Mouse (Mus musculus) 3134 (cell line): ENCODE results near the gene Chd4.

Experiments
- DNase-seq: peaks from one replicate; pipeline ENCODE4 v3.0.0-alpha.2; 2011; ENCODE audit warnings: low spot score; ENCODE audit not compliant: insufficient read length; ENCODE audit errors: extremely low read depth

Gene Chd4

DNA sequence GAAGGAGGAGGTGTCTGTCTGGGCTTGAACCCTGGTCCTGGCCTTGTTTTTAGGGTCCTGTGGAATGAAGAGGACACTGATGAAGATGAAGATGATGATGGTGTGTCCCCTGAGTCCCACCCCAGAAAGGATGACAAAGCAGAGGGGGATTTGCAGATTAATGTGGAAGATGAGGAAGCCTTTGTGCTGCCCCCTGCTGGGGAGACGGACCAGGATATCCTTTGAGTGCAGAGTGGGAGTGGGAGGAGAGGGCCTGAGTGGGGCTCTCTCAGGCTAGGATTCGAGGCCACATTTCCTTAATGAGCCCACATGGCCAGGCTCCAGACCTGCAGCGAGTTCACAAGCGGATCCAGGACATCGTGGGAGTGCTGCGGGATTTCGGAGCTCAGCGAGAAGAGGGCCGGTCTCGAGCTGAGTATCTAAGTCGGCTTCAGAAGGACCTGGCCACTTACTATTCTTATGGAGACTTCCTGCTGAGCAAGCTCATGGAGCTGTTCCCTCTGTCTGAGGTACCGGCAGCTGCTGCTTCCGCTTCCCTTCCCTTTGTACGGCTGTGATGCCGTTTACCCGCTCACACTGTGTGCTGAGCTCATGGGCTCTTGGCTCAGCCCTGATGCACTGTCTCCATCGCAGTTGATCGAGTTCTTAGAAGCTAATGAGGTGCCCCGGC is 41.4 kb downstream of the Chd4 start:
- DNase-seq, result no peak

DNA sequence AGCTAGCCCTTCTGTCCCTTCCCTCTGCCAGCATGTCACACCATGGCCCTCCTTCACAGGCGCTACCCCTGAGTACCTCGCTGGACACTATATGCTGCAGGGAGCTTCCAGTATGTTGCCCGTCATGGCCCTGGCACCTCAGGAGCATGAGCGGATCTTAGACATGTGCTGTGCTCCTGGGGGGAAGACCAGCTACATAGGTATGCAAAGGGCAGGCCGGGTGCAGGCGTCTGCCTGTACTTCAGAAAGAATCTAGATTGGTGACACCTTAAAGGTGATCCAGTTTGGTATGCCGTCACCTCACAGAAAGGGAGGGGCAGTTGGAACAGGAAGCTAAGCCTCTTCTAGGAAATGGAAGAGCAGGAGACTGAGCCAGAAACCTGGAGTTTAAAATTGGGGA is 44.0 kb downstream of the Chd4 start:
- no peak for DNase-seq

DNA sequence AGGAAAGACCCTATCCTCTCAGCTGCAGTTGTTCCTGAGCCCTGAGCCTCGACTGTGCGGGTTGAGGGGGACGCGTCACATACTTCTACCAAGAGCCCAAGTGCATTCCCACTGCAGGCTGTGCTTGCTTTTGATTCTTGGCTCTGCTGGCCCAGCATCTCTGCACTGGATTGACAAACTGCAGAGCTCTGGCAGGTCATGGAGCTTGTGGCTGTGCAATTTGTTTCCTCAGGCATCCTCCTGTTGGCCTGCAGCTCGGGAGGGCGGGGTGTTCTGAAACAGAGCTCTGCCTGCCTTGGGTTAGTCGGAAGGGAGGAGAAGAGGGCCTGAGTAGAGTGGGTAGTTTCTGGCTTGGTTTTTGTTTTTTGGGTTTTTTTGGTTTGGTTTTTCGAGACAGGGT is 46.7 kb downstream of the Chd4 start:
- DNase-seq, result no peak

DNA sequence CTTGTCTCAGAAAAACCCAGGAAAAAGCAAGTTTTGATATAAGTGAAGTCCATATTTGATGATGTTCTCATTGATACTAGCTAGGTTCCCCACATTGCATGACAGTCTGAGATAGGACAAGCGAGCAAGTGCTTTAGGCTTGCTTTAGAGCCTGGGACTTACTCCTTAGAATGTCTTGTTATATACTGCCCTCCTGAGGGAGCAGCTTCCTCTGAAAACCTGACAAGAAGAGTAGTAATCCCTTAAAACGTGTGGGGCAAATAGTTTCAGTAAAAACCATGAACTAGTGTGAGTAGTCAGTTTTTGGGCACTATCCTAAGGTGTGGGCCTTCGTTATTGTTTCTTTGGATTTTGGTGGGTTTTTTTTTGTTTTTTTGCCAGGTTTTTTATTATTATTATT is 47.3 kb downstream of the Chd4 start:
- no peak for DNase-seq

DNA sequence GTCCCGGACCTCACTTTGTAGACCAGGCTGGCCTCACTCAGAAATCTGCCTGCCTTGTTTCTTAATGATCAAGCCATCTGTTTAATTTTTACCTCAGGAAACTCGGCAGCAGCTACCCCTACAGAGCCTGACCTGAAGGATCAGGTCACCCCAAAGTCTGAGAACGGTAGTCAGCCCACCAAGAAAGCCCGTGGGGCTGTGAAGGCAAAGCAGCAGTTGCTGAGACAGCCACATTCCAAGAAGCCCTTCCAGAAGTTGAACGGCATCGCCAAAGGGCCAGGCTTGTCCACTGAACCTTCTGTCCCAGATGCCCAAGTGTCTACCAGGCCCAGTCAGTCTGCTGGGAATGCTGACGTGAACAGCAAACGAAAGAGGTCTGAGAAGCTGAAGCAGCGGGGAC is 48.1 kb downstream of the Chd4 start:
- DNase-seq, result no peak

DNA sequence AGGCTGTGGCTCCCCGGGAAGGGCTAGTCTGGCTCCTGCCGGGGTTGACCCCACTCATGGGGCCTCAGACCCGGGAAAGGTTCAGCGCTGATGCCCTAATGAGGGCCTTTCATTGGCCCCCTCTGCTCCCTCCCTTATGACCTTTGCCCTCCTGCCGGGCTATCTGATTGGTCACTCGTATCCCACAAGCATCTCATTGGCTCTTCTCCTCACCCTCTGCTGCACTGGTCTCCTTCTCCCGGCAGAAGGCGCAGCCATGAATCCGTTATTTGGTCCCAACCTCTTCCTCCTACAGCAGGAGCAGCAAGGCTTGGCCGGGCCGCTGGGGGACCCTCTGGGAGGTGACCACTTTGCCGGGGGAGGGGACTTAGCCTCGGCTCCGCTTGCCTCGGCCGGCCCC is 49.2 kb downstream of the Chd4 start, which contains the start of gene Iffo1:
TSS of gene Iffo1 (plus strand) at position 241 of the 400 bp plus-strand sequence.
- DNase-seq, result no peak

DNA sequence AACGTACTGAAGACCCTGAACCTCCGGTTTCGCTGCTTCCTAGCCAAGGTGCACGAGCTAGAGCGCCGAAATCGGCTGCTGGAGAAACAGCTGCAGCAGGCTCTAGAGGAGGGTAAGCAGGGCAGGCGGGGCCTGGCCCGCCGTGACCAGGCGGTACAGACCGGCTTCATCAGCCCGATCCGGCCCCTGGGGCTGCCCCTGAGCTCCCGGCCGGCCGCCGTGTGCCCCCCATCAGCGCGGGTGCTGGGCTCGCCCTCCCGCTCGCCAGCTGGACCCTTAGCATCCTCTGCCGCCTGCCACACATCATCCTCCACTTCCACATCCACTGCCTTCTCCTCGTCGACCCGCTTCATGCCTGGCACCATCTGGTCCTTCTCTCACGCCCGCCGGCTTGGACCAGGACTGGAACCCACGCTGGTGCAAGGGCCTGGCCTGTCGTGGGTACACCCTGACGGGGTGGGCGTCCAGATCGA is 49.7 kb downstream of the Chd4 start:
- DNase-seq, result no peak

DNA sequence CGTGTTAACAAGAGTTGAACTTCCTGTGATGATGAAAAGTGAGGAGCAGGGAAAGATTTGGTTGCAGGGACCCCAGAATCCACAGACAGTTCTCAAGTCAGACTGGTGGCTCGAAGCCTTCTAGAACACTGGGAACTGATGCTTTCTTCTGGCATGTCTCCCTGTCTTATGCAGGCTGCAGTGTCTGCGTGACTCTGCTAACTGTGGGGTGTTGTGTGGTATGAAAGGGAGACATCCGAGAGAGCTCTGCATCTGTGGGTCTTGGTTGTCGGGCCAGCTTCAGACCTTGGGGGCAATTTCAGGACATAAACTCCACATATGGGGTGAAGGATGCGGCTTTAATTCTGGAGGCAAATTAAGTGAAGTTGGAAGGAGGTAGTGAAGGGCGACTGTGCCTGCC is 50.4 kb downstream of the Chd4 start:
- no peak for DNase-seq

DNA sequence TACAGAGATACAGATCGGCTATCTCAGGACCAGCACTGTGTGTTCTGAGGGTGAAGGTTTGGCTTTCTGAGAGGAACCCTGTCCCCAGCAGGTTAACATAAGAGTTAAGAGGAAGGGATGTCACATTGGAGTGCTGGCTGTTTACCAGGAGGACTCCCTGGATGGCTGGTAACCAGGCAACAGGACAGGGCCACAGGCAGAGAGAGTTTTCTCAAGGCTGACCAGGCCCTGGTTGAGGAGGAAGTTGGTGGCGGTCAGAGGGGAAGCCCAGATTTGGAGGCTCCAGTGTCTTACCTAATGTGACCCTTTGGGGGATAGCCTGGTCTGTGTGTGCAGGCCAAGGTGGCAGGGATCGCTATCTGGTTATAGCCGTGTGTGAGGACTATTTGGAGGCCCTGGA is 51.0 kb downstream of the Chd4 start:
- no peak for DNase-seq

DNA sequence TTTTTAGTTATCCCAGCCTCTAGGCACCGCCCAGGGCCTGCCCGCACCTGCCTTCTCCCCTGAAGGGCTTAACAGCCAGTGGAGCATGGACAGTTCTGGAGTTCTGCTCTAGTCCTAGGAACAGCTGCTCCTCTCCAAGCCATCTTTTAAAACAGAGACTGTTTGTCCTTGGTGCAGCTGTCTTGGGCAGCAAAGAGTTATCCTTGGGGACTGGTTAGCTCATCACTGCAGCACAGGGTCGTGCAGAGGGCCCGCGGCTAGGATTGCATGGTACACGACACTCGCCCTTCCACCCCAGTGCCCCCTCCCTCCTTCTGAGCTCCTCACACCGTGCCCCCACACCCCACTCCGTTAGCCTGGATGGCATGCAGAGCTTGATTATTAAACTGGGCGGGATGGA is 51.5 kb downstream of the Chd4 start:
- DNase-seq, result no peak

DNA sequence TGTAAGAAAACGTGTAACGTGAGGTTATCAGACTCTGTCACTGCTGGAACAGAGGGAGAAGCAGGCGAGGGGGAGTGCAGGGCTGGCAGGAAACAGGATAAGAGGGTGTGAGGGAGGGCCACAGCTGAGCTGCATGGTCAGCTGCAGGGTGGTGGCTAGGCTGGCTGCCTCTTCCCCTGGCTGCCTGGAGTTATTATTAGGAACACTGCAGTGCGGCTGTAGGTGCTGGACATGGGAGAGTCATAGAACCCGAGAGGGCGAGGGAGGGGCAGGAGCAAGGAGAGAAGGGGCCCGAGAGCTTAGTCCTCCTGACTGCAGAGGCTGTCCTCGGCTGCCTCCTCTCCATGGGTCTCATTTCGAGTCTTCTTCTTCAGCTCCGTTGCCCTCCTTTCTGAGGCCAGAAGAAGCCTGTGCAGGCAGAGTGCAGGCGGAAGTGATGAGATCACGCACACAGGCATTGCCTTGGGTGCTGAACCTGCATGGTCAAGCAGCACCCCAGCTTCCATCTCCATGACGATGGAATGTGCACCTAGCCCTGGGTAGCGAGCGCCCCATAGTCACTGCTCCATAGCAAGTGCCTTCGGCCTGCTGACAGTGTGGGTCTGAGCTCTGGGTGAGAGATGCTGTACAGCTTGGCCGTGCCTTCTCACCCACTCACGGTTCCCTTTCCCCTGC is 52.6 kb downstream of the Chd4 start:
- DNase-seq, result no peak

DNA sequence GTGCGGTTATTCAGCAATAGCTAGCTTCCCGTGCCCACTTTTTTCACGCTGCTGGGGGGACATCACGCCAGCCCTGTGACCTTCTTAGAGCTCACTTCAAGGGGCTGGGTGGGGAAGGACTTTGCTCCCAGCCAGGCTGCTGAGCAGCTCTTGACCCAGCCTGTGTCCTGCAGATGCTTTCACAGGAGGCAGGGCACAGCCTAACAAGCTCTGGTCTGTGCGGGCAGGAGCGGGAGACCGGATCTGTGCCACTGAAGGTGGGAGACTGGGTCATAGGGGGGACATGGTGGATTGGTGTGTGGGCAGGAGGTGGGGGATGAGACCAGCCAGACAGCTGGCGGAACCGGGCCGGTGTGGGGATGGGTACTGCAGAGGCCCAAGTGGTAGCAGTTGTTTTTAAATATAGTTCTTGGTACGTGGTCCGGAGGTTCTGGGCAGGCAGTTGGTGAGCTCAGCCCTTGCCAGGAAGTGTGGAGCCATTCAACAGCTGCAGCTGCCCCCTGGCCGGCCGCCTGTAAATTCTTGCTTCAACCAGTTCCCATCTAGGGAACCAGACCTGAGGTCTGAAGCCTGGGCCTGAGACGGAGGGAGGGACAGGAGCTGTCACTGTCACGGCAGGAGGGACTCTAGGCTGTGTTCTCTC is 53.3 kb downstream of the Chd4 start:
- no peak for DNase-seq

DNA sequence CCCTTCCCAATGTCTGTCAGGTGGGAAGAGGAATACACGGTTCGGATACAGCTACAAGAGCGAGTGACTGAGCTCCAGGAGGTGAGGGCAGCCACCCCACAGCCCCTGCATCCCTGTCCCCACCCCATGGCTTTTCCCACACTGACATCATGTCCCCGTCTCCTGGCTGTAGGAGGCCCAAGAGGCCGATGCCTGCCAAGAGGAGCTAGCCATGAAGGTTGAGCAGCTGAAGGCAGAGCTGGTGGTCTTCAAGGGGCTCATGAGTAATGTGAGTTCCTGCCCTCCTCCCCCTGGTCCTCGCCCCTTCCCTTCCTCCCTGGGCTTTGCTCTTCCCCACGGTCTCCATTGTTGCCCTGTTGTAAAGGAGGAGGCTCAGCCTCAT is 53.8 kb downstream of the Chd4 start:
- no peak for DNase-seq

DNA sequence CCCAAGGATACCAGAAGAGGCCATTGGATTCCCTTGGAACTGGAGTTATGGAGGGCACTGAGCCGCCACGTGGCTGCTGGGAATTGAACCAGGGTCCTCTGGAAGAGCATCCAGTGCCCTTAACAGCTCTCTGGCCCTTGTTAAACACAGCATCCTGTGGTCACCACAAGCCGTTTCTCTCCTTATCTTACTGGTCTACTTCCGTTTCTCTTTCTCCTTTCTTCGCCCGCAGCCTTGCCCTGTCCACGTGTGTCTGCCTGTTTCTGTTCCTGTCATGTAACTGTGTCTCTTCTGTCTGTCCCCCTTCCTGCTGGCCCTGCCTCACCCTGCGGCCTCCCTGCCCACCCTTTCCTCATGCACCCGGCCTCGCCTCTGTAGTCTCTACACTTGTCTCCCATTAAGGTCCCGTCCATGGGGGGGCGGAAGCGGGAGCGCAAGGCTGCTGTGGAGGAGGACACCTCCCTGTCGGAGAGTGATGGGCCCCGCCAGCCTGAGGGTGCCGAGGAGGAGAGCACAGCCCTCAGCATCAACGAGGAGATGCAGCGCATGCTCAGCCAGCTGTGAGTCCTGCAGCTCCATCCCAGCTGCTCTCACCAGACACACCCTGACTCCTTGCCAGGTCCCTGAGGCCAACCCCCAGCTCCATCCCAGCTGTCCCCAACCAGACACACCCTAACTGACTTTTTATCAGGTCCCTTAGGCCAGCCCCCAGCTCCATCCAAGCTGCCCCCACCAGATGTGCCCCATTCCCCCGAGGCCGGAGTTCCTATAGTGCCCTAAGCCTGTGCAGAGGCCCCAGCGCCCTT is 56.6 kb downstream of the Chd4 start:
- DNase-seq, result no peak

DNA sequence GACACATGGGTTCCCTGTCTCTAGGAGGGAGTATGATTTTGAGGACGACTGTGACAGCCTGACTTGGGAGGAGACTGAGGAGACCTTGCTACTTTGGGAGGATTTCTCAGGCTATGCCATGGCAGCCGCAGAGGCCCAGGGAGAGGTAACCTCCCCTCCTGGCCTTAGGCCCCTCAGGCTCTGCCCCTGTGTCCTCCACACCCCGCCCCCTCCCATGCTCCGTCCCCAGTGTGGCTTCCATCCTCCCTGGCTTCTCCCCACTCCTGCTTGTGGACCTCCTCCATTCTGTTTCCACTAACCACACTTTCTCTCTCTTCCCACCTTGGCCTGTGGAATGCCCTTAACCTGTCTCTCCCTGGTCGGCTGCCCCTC is 57.2 kb downstream of the Chd4 start:
- DNase-seq, result no peak

DNA sequence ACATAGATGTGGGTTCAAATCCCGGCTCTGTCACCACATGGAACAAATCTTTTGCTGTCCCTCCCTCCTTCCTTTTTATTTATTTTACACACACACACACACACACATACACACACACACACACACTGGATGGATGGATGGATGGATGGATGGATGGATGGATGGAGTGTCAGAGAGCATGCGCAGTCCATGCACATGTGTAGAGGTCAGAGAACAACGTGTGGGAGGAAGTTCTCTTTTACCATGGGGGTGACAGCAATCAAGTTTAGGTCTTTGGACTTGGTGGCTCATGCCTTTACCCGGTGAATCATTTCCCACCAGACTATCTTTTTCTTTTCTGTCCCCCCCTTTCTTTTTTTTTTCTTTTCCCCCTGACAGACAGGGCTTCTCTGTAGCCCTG is 57.9 kb downstream of the Chd4 start:
- no peak for DNase-seq

DNA sequence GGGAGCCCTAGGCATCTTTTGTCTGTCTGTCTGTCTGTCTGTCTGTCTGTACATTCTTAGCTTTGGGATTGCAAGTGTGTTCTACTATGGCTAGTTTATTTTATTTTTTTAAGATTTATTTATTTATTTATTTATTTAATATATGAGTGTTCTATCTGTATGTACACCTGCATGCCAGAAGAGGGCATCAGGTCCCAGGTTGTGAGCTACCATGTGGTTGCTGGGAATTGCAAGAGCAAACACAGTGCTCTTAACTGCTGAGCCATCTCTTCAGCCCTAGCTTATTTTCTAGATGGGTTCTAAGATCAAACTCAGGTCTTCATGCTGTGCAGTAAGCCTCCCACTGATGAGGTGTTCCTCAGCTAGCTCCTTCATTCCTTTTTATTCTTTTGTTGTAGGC is 58.8 kb downstream of the Chd4 start:
- no peak for DNase-seq

DNA sequence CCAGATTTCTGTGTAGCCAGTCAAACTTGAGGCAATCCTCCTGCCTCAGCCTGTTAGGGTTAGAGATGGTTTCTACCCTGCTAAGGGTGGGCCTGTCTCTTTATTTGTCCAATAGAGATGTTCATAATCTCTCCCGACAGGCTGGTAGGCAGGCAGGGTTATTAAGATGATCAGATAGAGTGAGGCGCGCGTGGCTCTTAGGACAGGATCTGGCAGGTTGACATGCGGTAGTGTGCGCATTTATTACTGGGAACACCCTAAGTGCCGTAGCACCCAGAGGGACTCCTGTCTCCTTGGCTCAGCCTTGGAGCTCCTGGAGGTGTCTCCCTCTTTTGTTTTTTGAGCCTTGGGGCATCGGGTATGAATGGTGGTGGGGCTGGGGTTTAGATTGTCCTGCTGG is 59.5 kb downstream of the Chd4 start:
- DNase-seq, result no peak

DNA sequence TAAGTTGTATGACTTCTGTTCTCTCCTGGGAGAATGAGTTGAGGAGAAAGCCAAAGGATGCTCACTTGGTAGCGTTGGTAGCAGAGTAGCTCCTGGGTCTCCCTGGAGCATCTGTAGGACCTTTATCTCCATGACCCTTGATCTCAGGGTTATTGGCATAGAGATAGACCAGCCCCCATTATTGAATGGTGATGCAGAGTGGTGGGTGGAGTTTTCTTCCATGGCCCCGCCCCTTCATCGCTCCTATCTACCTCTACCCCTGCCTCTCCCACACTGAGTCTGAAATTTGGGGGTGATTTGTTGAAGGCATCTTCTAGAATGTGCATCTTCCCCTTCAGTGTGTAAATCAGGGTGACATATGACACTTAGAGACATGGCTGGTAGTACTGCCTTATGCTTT is 60.7 kb downstream of the Chd4 start:
- DNase-seq, result no peak

DNA sequence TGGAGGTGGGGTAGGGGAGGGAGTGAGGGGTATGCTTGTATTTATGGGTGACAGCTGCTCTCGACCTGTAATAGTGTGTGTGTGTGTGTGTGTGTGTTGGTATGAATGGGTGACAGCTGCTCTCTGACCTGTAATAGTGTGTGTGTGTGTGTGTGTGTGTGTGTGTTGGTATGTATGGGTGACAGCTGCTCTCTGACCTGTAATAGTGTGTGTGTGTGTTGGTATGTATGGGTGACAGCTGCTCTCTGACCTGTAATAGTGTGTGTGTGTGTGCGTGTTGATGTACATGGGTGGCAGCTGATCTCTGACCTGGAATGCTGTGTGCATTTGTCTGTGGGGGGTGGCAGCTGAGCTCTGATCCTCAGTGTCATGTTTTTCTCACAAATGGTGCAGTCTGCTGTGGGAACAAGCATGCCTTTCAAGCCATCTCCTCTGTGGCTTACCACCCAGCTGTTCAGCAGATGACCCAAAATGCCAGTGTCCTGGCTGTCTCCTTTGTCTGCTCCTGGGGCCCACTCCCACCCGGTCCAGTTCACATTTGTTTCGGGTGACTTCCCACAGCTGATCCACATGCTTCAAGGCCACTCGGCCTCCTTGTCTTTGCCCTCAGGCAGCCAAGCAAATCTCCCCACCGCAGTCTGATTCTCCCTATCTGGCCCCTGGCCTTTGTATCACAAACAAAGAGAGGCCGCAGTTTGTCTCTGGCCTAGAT is 61.3 kb downstream of the Chd4 start:
- no peak for DNase-seq
